Mouse (Mus musculus): ENCODE results near the gene Cacng7. TPM values are rescaled to one million over a fixed set of nuclear protein-coding genes. Genes with fewer than 3 reads are reported as not detected.

Gene Cacng7
- polyA plus RNA-seq, 1 experiment from 2014 or later, result 0.25 TPM

DNA sequence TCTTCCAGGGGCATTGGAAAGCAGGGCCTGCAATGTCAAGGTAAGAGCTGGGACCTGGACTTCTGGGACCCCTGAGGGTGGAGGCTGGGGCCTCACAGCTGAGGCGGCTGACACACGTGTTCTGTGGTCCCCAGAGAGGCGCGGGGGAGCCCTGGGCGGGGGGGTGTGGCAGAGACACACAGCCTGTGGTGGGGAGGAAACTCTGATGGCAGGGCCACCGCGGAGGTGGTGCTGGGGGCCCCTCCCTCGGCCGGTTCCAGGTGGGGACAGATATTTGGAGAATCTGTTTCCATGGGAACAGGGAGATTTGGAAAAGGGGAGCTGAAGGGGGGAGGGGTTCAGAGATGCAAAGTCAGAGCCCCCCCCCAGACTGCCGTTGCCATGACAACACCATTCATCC lies 28.5 kb upstream of the Cacng7 start:
- no peak for TF ChIP-seq CTCF (IDR thresholded peaks at IDR 0.05)
- TF ChIP-seq EP300 (IDR thresholded peaks at IDR 0.05), result no peak
- Histone ChIP-seq H3K27me3 (replicated peaks; ENCODE audit: insufficient read depth, low read length) (peaks cover 13% of the 10 kb centered on the region; the same call in 1 of the 2 replicates), H3K4me3 (ENCODE audit: low read depth, low read length) (no peak overlapping the region), H3K9me3 (ENCODE audit: low read length) (no peaks in the 10 kb centered on the region), H3K36me3 (ENCODE audit: insufficient read depth, low read length) (no peaks in the 10 kb centered on the region), H3K9ac (replicated peaks; ENCODE audit: low read depth) (no peak overlapping the region), H3K4me1 (ENCODE audit: insufficient read depth, low read depth, low read length) (peaks cover 17% of the 10 kb centered on the region; the same call in 1 of the 2 replicates), H3K27ac (ENCODE audit: low read length) (no peak overlapping the region), H3K4me2 (replicated peaks; ENCODE audit: low read depth, low read length) (no peak overlapping the region)
- 11% methylated on average over 10 of the region's 10 CpGs for whole genome bisulfite sequencing
- DNase-seq (ENCODE audit: low spot score) (no peak), ATAC-seq (no peak)

DNA sequence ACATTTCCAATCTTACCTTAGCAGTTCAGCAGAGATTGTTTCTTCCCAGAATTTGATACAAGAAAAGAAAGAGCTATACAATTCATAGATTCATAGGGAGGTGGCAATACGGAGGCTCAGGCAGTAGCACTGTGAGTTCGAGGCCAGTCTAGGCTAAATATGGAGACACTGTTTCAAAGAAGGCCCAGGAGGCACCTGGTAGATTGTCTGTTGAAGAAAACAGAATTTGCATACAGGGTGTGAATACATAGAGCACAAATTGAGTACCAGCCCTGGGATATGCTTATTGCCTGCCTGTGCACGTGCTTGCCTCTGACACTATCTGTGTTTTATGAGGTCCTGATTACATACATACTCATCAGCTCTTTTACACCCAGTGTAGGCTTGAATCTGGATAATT lies 26.4 kb upstream of the Cacng7 start:
- no peak overlapping the region for H3K9ac ChIP-seq (replicated peaks; ENCODE audit: low read depth)
- 75% methylated on average over 3 of the region's 3 CpGs for WGBS
- no peak overlapping the region for H3K4me2 ChIP-seq (replicated peaks; ENCODE audit: low read depth, low read length)
- H3K4me3 ChIP-seq (ENCODE audit: low read depth, low read length), result no peak overlapping the region
- H3K4me1 ChIP-seq (ENCODE audit: insufficient read depth, low read depth, low read length), result peaks cover 10% of the 10 kb centered on the region; the same call in 1 of the 2 replicates
- no peaks in the 10 kb centered on the region for H3K36me3 ChIP-seq (ENCODE audit: insufficient read depth, low read length)
- no peaks in the 10 kb centered on the region for H3K9me3 ChIP-seq (ENCODE audit: low read length)
- DNase-seq (ENCODE audit: low spot score) (no peak), ATAC-seq (no peak)
- no peak overlapping the region for H3K27ac ChIP-seq (ENCODE audit: low read length)
- peaks cover 13% of the 10 kb centered on the region; the same call in 1 of the 2 replicates for H3K27me3 ChIP-seq (replicated peaks; ENCODE audit: insufficient read depth, low read length)
- TF ChIP-seq EP300 (IDR thresholded peaks at IDR 0.05), result no peak

DNA sequence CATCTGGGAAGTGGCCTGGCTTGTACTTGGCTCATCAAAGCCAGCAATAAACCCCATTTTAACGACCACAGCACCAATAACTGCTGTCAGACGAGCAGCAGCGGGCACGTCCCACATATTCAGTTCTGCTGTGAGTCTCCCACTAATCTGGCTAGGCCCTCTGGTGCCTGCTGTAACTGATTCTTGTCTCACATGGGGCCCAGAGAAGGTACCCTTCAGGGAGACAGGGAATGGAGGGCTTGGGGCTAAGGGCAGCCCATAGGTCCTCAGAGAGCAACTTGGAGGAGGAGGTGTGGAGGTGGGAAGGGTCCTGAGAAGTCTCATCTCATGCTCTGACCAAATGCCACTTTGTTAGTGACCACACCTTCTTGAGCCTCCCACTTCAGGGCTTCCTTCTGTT lies 24.1 kb upstream of the Cacng7 start:
- no peak overlapping the region for H3K9ac ChIP-seq (replicated peaks; ENCODE audit: low read depth)
- no peaks in the 10 kb centered on the region for H3K36me3 ChIP-seq (ENCODE audit: insufficient read depth, low read length)
- H3K27me3 ChIP-seq (replicated peaks; ENCODE audit: insufficient read depth, low read length), result peaks cover 11% of the 10 kb centered on the region; the same call in 1 of the 2 replicates
- no peak overlapping the region for H3K4me2 ChIP-seq (replicated peaks; ENCODE audit: low read depth, low read length)
- H3K4me3 ChIP-seq (ENCODE audit: low read depth, low read length), result no peak overlapping the region
- DNase-seq (ENCODE audit: low spot score) (no peak), ATAC-seq (no peak)
- no peaks in the 10 kb centered on the region for H3K9me3 ChIP-seq (ENCODE audit: low read length)
- H3K27ac ChIP-seq (ENCODE audit: low read length), result no peak overlapping the region
- 63% methylated on average over 4 of the region's 4 CpGs for WGBS
- no peak for TF ChIP-seq EP300 (IDR thresholded peaks at IDR 0.05)
- TF ChIP-seq CTCF (IDR thresholded peaks at IDR 0.05), result no peak
- no peaks in the 10 kb centered on the region for H3K4me1 ChIP-seq (ENCODE audit: insufficient read depth, low read depth, low read length)

DNA sequence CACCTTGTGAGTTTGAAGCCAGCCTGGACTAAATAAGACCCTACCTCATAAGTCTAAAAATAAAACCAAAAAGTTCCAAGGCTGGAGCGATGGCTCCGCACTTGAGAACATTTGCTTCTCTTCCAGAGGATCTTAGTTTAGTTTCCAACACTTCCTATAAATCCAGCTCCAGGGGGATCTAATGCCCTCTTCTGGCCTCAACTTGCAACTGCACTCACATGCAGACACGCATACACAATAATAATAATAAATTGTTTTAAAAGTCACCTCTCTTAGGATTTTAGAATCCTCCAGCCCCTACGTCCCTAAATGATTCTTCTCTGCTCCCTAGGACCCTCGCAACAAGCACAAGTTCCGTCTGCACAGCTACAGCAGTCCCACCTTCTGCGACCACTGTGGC lies 22.5 kb upstream of the Cacng7 start:
- H3K9ac ChIP-seq (replicated peaks; ENCODE audit: low read depth), result no peak overlapping the region

DNA sequence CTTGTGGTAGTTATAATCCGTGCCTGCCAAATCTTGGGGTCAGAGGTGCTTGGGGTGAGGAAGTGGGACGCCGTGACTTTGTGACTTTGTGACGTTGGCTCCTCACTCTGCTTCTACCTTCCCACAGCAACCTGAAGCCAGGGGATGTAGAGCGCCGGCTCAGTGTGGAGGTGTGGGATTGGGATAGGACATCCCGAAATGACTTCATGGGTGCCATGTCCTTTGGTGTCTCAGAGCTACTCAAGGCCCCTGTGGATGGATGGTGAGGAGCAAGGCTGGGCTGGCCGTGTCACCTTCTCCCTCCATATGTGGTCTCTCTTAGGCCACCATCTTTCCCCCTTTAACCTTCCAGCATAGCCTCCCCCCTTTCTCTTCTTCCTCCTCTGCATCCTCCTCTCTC lies 19.2 kb upstream of the Cacng7 start:
- Histone ChIP-seq H3K4me2 (replicated peaks; ENCODE audit: low read depth, low read length) (no peak overlapping the region), H3K9ac (replicated peaks; ENCODE audit: low read depth) (no peak overlapping the region), H3K9me3 (ENCODE audit: low read length) (no peaks in the 10 kb centered on the region), H3K36me3 (ENCODE audit: insufficient read depth, low read length) (no peaks in the 10 kb centered on the region), H3K27me3 (replicated peaks; ENCODE audit: insufficient read depth, low read length) (no peaks in the 10 kb centered on the region), H3K4me1 (ENCODE audit: insufficient read depth, low read depth, low read length) (no peaks in the 10 kb centered on the region), H3K27ac (ENCODE audit: low read length) (no peak overlapping the region), H3K4me3 (ENCODE audit: low read depth, low read length) (no peak overlapping the region)
- no peak for ATAC-seq
- no peak for TF ChIP-seq CTCF (IDR thresholded peaks at IDR 0.05)
- TF ChIP-seq EP300 (IDR thresholded peaks at IDR 0.05), result no peak
- 68% methylated on average over 6 of the region's 8 CpGs for WGBS
- no peak for DNase-seq (ENCODE audit: low spot score)

More for the DNA sequence above, 22.5 kb upstream of the Cacng7 start:
- Histone ChIP-seq H3K4me2 (replicated peaks; ENCODE audit: low read depth, low read length) (no peak overlapping the region), H3K27ac (ENCODE audit: low read length) (no peak overlapping the region), H3K9me3 (ENCODE audit: low read length) (no peaks in the 10 kb centered on the region), H3K36me3 (ENCODE audit: insufficient read depth, low read length) (no peaks in the 10 kb centered on the region), H3K27me3 (replicated peaks; ENCODE audit: insufficient read depth, low read length) (no peaks in the 10 kb centered on the region), H3K4me3 (ENCODE audit: low read depth, low read length) (no peak overlapping the region), H3K4me1 (ENCODE audit: insufficient read depth, low read depth, low read length) (no peaks in the 10 kb centered on the region)
- no peak for TF ChIP-seq CTCF (IDR thresholded peaks at IDR 0.05)
- TF ChIP-seq EP300 (IDR thresholded peaks at IDR 0.05), result no peak
- ATAC-seq (no peak), DNase-seq (ENCODE audit: low spot score) (no peak)
- 98% methylated on average over 7 of the region's 7 CpGs for WGBS

DNA sequence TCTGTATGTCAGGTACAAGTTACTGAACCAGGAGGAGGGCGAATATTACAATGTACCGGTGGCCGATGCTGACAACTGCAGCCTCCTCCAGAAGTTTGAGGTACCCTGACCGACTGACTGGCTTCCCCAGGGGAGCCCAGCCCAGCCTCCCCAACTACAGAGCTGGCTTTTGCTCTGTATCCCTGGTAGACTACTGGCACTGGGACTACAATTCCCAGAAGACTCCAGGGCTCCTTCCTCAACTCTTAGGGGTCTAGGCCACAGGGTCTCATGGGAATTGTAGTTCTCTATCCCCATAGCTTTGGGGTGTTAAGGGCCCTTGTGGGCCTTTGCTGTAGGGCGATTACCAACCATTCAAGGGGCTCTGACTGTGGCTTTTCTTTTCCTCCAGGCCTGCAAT lies 18.6 kb upstream of the Cacng7 start:
- Histone ChIP-seq H3K4me1 (ENCODE audit: insufficient read depth, low read depth, low read length) (no peaks in the 10 kb centered on the region), H3K4me2 (replicated peaks; ENCODE audit: low read depth, low read length) (no peak overlapping the region), H3K4me3 (ENCODE audit: low read depth, low read length) (no peak overlapping the region), H3K36me3 (ENCODE audit: insufficient read depth, low read length) (no peaks in the 10 kb centered on the region), H3K9me3 (ENCODE audit: low read length) (no peaks in the 10 kb centered on the region), H3K27me3 (replicated peaks; ENCODE audit: insufficient read depth, low read length) (no peaks in the 10 kb centered on the region), H3K9ac (replicated peaks; ENCODE audit: low read depth) (no peak overlapping the region), H3K27ac (ENCODE audit: low read length) (no peak overlapping the region)
- ATAC-seq, result no peak
- TF ChIP-seq CTCF (IDR thresholded peaks at IDR 0.05) (no peak), EP300 (IDR thresholded peaks at IDR 0.05) (no peak)
- WGBS, result 59% methylated on average over 5 of the region's 5 CpGs
- DNase-seq (ENCODE audit: low spot score), result no peak

DNA sequence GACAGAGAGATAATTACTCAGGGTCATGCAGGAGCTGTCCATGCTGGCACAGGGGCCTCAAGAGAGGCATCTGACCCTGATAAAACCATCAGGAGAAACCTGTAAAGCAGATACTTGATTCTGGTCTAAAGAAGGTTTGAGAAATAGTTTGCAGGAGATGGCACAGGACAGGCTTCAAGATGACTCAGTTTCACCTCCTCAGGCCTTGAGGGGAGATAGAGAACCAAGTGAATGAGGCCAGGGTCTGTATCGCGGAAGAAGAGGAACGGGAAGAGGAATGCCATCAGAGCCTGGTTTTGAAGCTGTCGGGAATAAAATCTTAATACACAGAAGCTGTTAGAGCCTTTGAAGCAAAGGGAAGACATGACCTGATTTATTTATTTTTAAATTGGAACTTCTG lies 15.1 kb upstream of the Cacng7 start:
- TF ChIP-seq CTCF (IDR thresholded peaks at IDR 0.05) (no peak), EP300 (IDR thresholded peaks at IDR 0.05) (no peak)
- ATAC-seq, result no peak
- WGBS, result 52% methylated on average over 4 of the region's 4 CpGs
- Histone ChIP-seq H3K9me3 (ENCODE audit: low read length) (no peaks in the 10 kb centered on the region), H3K4me2 (replicated peaks; ENCODE audit: low read depth, low read length) (no peak overlapping the region), H3K36me3 (ENCODE audit: insufficient read depth, low read length) (no peaks in the 10 kb centered on the region), H3K27ac (ENCODE audit: low read length) (no peak overlapping the region), H3K9ac (replicated peaks; ENCODE audit: low read depth) (no peak overlapping the region), H3K4me1 (ENCODE audit: insufficient read depth, low read depth, low read length) (no peaks in the 10 kb centered on the region), H3K27me3 (replicated peaks; ENCODE audit: insufficient read depth, low read length) (no peaks in the 10 kb centered on the region), H3K4me3 (ENCODE audit: low read depth, low read length) (no peak overlapping the region)
- no peak for DNase-seq (ENCODE audit: low spot score)
